Mouse (Mus musculus) midbrain, embryonic 14.5 days (tissue): ENCODE measurements at regions not wholly inside any gene's neighbourhood (a gene's known extent, or its start where the extent isn't known, plus 50 kb on each side); places are given as distances from the start of the nearest gene placed in this dataset.

Experiments used
- ATAC-seq: fragments of 200-750 bp; cut with Nextera tagmentation; 2 replicates; pipeline ENCODE4 v1.8.0; 2017; ENCODE audit warnings: moderate number of reproducible peaks, moderate library complexity; ENCODE audit not compliant: low FRiP score, low TSS enrichment
- DNase-seq: peaks from one replicate; pipeline ENCODE4 v3.0.0-alpha.2; 2015
- H3K27ac ChIP-seq: fragments of 300-500 bp; sonication (generic); replicated peaks from 2 replicates; pipeline ENCODE4 v1.5.1; 2014; ENCODE audit warnings: mild to moderate bottlenecking, low read depth, low read length, moderate library complexity
- H3K27me3 ChIP-seq: fragments of 300-500 bp; sonication (generic); 2 replicates; pipeline ENCODE4 v1.6.1; 2014; ENCODE audit warnings: low read length, control low read depth, mixed read lengths; ENCODE audit not compliant: control insufficient read depth, insufficient read depth
- H3K36me3 ChIP-seq: fragments of 300-500 bp; sonication (generic); 2 replicates; pipeline ENCODE4 v1.6.1; 2014; ENCODE audit warnings: low read length, control low read depth; ENCODE audit not compliant: control insufficient read depth, insufficient read depth
- H3K4me1 ChIP-seq: fragments of 300-500 bp; sonication (generic); 2 replicates; pipeline ENCODE4 v1.6.1; 2014; ENCODE audit warnings: mild to moderate bottlenecking, antibody characterized with exemption, low read length, control low read depth; ENCODE audit not compliant: control insufficient read depth, insufficient read depth
- H3K4me2 ChIP-seq: fragments of 300-500 bp; sonication (generic); 2 replicates; pipeline ENCODE4 v1.6.1; 2014; ENCODE audit warnings: mild to moderate bottlenecking, low read length, moderate library complexity
- H3K4me3 ChIP-seq: fragments of 300-500 bp; sonication (generic); replicated peaks from 2 replicates; pipeline ENCODE4 v1.5.1; 2014; ENCODE audit warnings: low read depth, low read length
- H3K9ac ChIP-seq: fragments of 300-500 bp; sonication (generic); replicated peaks from 2 replicates; pipeline ENCODE4 v1.6.1; 2014; ENCODE audit warnings: mild to moderate bottlenecking, low read length, moderate library complexity
- H3K9me3 ChIP-seq: fragments of 300-500 bp; sonication (generic); 2 replicates; pipeline ENCODE4 v1.6.1; 2016; ENCODE audit warnings: low read length, control low read depth, mixed read lengths; ENCODE audit not compliant: control insufficient read depth
- WGBS: fragments of 180-500 bp; shearing (Covaris S2); extraction: QIAGEN DNeasy Blood & Tissue Kit; methylation state at CpG from one replicate; pipeline ENCODE4 v1.1.7; 2014; 5-methylcytosine and 5-hydroxymethylcytosine counted together

DNA sequence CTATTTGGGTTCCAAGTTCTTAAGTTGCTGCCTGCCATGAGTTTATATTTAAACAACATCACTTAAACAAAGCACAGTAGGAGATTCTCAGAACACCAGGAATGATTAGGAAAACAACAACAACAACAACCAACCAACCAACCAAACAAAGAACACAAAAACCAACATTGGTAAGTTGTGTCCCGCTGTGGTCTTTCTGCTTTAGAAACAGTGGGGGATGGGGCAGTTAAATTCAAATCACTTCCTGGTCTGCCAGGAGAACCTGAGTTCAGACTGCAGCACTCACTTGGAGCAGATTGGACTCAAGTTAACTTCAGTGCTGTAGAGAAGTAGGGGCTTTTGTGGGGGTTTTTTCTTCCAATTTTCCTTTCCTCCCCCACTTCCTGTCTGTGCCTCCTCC, 210.6 kb downstream of the Stk31 start:
- H3K27me3 ChIP-seq: no peaks in the 10 kb centered on the region
- no peak for ATAC-seq
- no peak overlapping the region for H3K4me3 ChIP-seq
- no peaks in the 10 kb centered on the region for H3K36me3 ChIP-seq
- DNase-seq: no peak
- peaks cover 27% of the 10 kb centered on the region for H3K4me1 ChIP-seq
- no peak overlapping the region for H3K4me2 ChIP-seq
- no peaks in the 10 kb centered on the region for H3K9me3 ChIP-seq
- H3K27ac ChIP-seq: no peak overlapping the region
- 2% methylated on average over 1 of the region's 1 CpGs for WGBS
- no peak overlapping the region for H3K9ac ChIP-seq

GRCm38 (mm10) chr6:49606626-49607158, 211.3 kb downstream of the Stk31 start:
- H3K9ac ChIP-seq: no peak overlapping the region
- H3K36me3 ChIP-seq: no peaks in the 10 kb centered on the region
- WGBS: 43% methylated on average over 9 of the region's 9 CpGs
- no peak overlapping the region for H3K4me2 ChIP-seq
- peaks cover 27% of the 10 kb centered on the region for H3K4me1 ChIP-seq
- DNase-seq: peak; percentile 47
- H3K9me3 ChIP-seq: no peaks in the 10 kb centered on the region
- no peaks in the 10 kb centered on the region for H3K27me3 ChIP-seq
- no peak overlapping the region for H3K27ac ChIP-seq
- ATAC-seq: no peak
- no peak overlapping the region for H3K4me3 ChIP-seq

DNA sequence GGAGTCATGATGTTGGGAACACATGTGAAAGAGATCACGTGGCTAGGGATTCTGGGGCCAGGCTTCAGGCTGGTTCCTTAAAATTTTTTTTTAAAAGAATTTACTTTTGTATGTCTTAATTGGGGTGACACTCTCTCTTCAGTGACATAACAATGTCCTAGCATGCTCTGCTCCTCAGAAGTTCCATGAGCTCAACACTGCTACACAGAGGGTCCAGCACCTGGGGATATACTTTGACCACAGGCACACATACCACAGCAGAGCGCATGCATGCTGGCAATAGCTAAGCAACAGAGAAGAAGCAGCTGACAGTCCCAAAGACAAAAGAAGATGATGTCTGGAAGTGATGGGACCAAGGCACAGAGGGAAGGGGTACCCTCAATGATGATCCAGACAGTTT, 198.4 kb upstream of the Npy start:
- no peaks in the 10 kb centered on the region for H3K9me3 ChIP-seq
- no peak overlapping the region for H3K27ac ChIP-seq
- no peak overlapping the region for H3K4me3 ChIP-seq
- DNase-seq: no peak
- no peaks in the 10 kb centered on the region for H3K36me3 ChIP-seq
- no peak overlapping the region for H3K9ac ChIP-seq
- H3K4me1 ChIP-seq: no peaks in the 10 kb centered on the region
- ATAC-seq: no peak
- H3K4me2 ChIP-seq: no peak overlapping the region
- WGBS: 84% methylated on average over 2 of the region's 2 CpGs
- H3K27me3 ChIP-seq: no peaks in the 10 kb centered on the region

- DNase-seq (no peak), ATAC-seq (no peak)
- no peaks in the 10 kb centered on the region for H3K36me3 ChIP-seq
- WGBS: 69% methylated on average over 5 of the region's 5 CpGs
- H3K27me3 ChIP-seq: no peaks in the 10 kb centered on the region
- H3K9ac ChIP-seq: no peak overlapping the region
- H3K27ac ChIP-seq: no peak overlapping the region
- H3K4me3 ChIP-seq: no peak overlapping the region
- H3K4me2 ChIP-seq: no peak overlapping the region
- H3K4me1 ChIP-seq: no peaks in the 10 kb centered on the region
- no peaks in the 10 kb centered on the region for H3K9me3 ChIP-seq
These were observed 197.9 kb upstream of the Npy start for GRCm38 (mm10) chr6:49624564-49624963.

- Histone ChIP-seq H3K4me3 (no peak overlapping the region), H3K4me2 (no peak overlapping the region), H3K4me1 (no peaks in the 10 kb centered on the region), H3K27me3 (no peaks in the 10 kb centered on the region), H3K9me3 (no peaks in the 10 kb centered on the region), H3K36me3 (no peaks in the 10 kb centered on the region), H3K27ac (no peak overlapping the region), H3K9ac (no peak overlapping the region)
- DNase-seq (peak; percentile 11), ATAC-seq (no peak)
- 61% methylated on average over 5 of the region's 5 CpGs for WGBS
These were observed 188.9 kb upstream of the Npy start for GRCm38 (mm10) chr6:49633470-49634095.

GRCm38 (mm10) chr6:49637654-49638053, 184.9 kb upstream of the Npy start:
- no peak overlapping the region for H3K4me3 ChIP-seq
- WGBS: 83% methylated on average over 2 of the region's 2 CpGs
- no peak overlapping the region for H3K4me2 ChIP-seq
- no peaks in the 10 kb centered on the region for H3K27me3 ChIP-seq
- H3K9ac ChIP-seq: no peak overlapping the region
- ATAC-seq: no peak
- no peaks in the 10 kb centered on the region for H3K4me1 ChIP-seq
- no peaks in the 10 kb centered on the region for H3K9me3 ChIP-seq
- no peak for DNase-seq
- no peak overlapping the region for H3K27ac ChIP-seq
- H3K36me3 ChIP-seq: no peaks in the 10 kb centered on the region

- Histone ChIP-seq H3K36me3 (no peaks in the 10 kb centered on the region), H3K27ac (no peak overlapping the region), H3K4me3 (no peak overlapping the region), H3K4me1 (no peaks in the 10 kb centered on the region), H3K4me2 (no peak overlapping the region), H3K9me3 (no peaks in the 10 kb centered on the region), H3K9ac (no peak overlapping the region), H3K27me3 (no peaks in the 10 kb centered on the region)
- WGBS: 75% methylated on average over 5 of the region's 5 CpGs
- ATAC-seq (no peak), DNase-seq (no peak)
These were observed 181.3 kb upstream of the Npy start for GRCm38 (mm10) chr6:49641256-49641655.

DNA sequence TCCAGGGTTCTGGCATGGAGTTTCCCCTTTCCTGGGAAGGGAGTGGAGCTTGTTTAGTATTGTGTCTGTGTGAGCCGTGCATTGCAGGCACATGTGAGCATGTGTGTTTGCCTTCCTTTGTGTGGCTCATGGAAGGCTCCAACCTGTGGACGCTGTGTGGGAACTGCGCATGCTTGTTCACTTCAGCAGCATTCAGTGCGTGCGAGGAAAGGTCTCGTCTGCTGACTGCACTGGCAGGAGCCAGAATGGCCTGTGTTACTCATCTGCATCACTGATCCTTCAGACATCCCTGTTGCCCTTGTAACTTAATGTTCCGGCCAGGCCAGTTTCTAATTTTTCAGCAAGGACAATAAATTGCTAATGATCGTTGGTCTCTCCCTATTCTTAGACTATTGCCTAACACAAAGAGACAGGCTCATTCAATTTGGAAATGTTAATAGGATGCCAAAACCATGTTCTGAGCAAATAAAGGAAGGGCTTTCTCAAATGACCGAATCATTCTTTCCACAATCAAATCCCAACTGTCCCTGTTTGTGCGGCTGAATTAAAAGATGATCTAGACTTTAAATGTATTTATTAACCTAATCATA, 167.9 kb upstream of the Npy start:
- no peak for DNase-seq
- no peak for ATAC-seq
- H3K9ac ChIP-seq: no peak overlapping the region
- no peak overlapping the region for H3K27ac ChIP-seq
- H3K4me1 ChIP-seq: no peaks in the 10 kb centered on the region
- no peaks in the 10 kb centered on the region for H3K9me3 ChIP-seq
- H3K4me3 ChIP-seq: no peak overlapping the region
- no peaks in the 10 kb centered on the region for H3K27me3 ChIP-seq
- H3K36me3 ChIP-seq: no peaks in the 10 kb centered on the region
- no peak overlapping the region for H3K4me2 ChIP-seq
- WGBS: 82% methylated on average over 10 of the region's 10 CpGs

DNA sequence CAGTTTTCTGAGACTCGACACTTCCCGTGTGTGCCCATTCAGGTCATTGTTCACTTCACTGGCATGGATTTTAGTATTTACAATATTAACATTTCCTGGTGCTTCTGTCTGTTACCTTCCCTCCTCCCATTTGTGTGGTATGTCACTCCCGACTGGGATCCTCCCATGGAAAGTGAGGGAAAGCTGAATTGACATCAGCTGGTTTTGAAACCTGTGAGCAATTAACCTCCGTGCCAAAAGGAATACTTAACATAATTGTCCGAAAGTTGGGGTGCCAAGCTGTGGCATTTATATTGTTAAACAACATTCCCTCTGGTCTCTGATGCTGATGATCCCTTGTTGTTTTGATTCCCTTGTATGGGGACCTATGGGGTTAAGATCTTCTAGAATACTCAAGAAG, 167.3 kb upstream of the Npy start:
- Histone ChIP-seq H3K27ac (no peak overlapping the region), H3K9me3 (no peaks in the 10 kb centered on the region), H3K36me3 (no peaks in the 10 kb centered on the region), H3K27me3 (no peaks in the 10 kb centered on the region), H3K4me3 (no peak overlapping the region), H3K4me1 (no peaks in the 10 kb centered on the region), H3K9ac (no peak overlapping the region), H3K4me2 (no peak overlapping the region)
- no peak for ATAC-seq
- DNase-seq: no peak
- WGBS: 78% methylated on average over 5 of the region's 5 CpGs
